Mouse (Mus musculus) stomach, embryonic 15.5 days (tissue): Measurements from ENCODE around the gene Zfhx3. TPM values are rescaled to one million over a fixed set of nuclear protein-coding genes. Genes with fewer than 3 reads are reported as not detected.

Experiments
- ATAC-seq: fragments of 200-750 bp; cut with Nextera tagmentation; 2 replicates; pipeline ENCODE4 v1.8.0; 2017; ENCODE audit warnings: low read depth, moderate number of reproducible peaks, moderate TSS enrichment; ENCODE audit not compliant: insufficient read depth, low FRiP score
- H3K27ac ChIP-seq: fragments of 300-500 bp; sonication (generic); 2 replicates; pipeline ENCODE4 v1.5.1; 2015; ENCODE audit warnings: mild to moderate bottlenecking, inconsistent platforms
- H3K27me3 ChIP-seq: fragments of 300-500 bp; sonication (generic); replicated peaks from 2 replicates; pipeline ENCODE4 v1.6.1; 2015; ENCODE audit warnings: inconsistent platforms
- H3K36me3 ChIP-seq: fragments of 300-500 bp; sonication (generic); 2 replicates; pipeline ENCODE4 v1.6.1; 2015; ENCODE audit warnings: inconsistent platforms
- H3K4me1 ChIP-seq: fragments of 300-500 bp; sonication (generic); 2 replicates; pipeline ENCODE4 v1.6.1; 2015; ENCODE audit warnings: inconsistent platforms
- H3K4me2 ChIP-seq: fragments of 300-500 bp; sonication (generic); 2 replicates; pipeline ENCODE4 v1.6.1; 2015; ENCODE audit warnings: mild to moderate bottlenecking, inconsistent platforms
- H3K4me3 ChIP-seq: fragments of 300-500 bp; sonication (generic); replicated peaks from 2 replicates; pipeline ENCODE4 v1.5.1; 2015; ENCODE audit warnings: inconsistent platforms
- H3K9ac ChIP-seq: fragments of 300-500 bp; sonication (generic); 2 replicates; pipeline ENCODE4 v1.6.1; 2015; ENCODE audit warnings: inconsistent platforms
- H3K9me3 ChIP-seq: fragments of 300-500 bp; sonication (generic); 2 replicates; pipeline ENCODE4 v1.6.1; 2016; ENCODE audit warnings: inconsistent platforms
- WGBS: fragments of 180-500 bp; shearing (Covaris S2); methylation state at CpG from one replicate; pipeline ENCODE4 v1.1.7; 2015; 5-methylcytosine and 5-hydroxymethylcytosine counted together
- polyA plus RNA-seq: library from polyadenylated mRNA; unstranded; fragments of >200 nt; fragmentation: Nextera tagmentation; extraction: Ambion mirVana; gene quantifications from 2 replicates; pipeline ENCODE4 v1.2.1, GENCODE M21; 2015

The Zfhx3 gene
- polyA plus RNA-seq, 1 experiment from 2014 or later: 12.9 TPM

GRCm38 (mm10) chr8:108695938-108696630 is 753.6 kb downstream of the Zfhx3 start:
- H3K27me3 ChIP-seq: peaks cover 26% of the 10 kb centered on the region
- peaks cover 44% of the 10 kb centered on the region for H3K4me1 ChIP-seq
- no peak overlapping the region for H3K27ac ChIP-seq
- no peaks in the 10 kb centered on the region for H3K36me3 ChIP-seq
- H3K4me2 ChIP-seq: peak overlapping the region; percentile 77
- peak overlapping the region; percentile 14; the same call in 1 of the 2 replicates for H3K9ac ChIP-seq
- peak; percentile 45 for ATAC-seq
- peak overlapping the region; percentile 36 for H3K4me3 ChIP-seq
- 2% methylated on average over 31 of the region's 31 CpGs for WGBS
- H3K9me3 ChIP-seq: no peaks in the 10 kb centered on the region

GRCm38 (mm10) chr8:108696631-108697410 is 754.4 kb downstream of the Zfhx3 start:
- Histone ChIP-seq H3K9ac (no peak overlapping the region), H3K27me3 (peaks cover 26% of the 10 kb centered on the region), H3K36me3 (no peaks in the 10 kb centered on the region), H3K9me3 (no peaks in the 10 kb centered on the region), H3K4me2 (peak overlapping the region; percentile 77), H3K4me1 (peaks cover 41% of the 10 kb centered on the region), H3K27ac (no peak overlapping the region), H3K4me3 (peak overlapping the region; percentile 36)
- WGBS: 18% methylated on average over 27 of the region's 27 CpGs
- no peak for ATAC-seq

GRCm38 (mm10) chr8:108697589-108697988 is 755.1 kb downstream of the Zfhx3 start:
- Histone ChIP-seq H3K4me1 (peaks cover 37% of the 10 kb centered on the region), H3K36me3 (no peaks in the 10 kb centered on the region), H3K27me3 (peaks cover 26% of the 10 kb centered on the region), H3K4me3 (no peak overlapping the region), H3K4me2 (no peak overlapping the region), H3K9me3 (no peaks in the 10 kb centered on the region), H3K9ac (no peak overlapping the region), H3K27ac (no peak overlapping the region)
- 18% methylated on average over 13 of the region's 13 CpGs for WGBS
- no peak for ATAC-seq

- Histone ChIP-seq H3K4me1 (peaks cover 37% of the 10 kb centered on the region), H3K36me3 (no peaks in the 10 kb centered on the region), H3K4me3 (no peak overlapping the region), H3K9ac (no peak overlapping the region), H3K9me3 (no peaks in the 10 kb centered on the region), H3K27ac (no peak overlapping the region), H3K27me3 (peaks cover 26% of the 10 kb centered on the region), H3K4me2 (no peak overlapping the region)
- WGBS: 26% methylated on average over 5 of the region's 5 CpGs
- no peak for ATAC-seq
These were observed 755.7 kb downstream of the Zfhx3 start for GRCm38 (mm10) chr8:108698101-108698660.

- Histone ChIP-seq H3K4me2 (peak overlapping the region; percentile 54; the same call in 1 of the 2 replicates), H3K27me3 (peaks cover 26% of the 10 kb centered on the region), H3K9me3 (no peaks in the 10 kb centered on the region), H3K9ac (no peak overlapping the region), H3K4me3 (no peak overlapping the region), H3K4me1 (peaks cover 37% of the 10 kb centered on the region), H3K36me3 (no peaks in the 10 kb centered on the region), H3K27ac (no peak overlapping the region)
- 27% methylated on average over 3 of the region's 3 CpGs for WGBS
- no peak for ATAC-seq
These were observed 756.6 kb downstream of the Zfhx3 start for GRCm38 (mm10) chr8:108699011-108699410.

GRCm38 (mm10) chr8:108699454-108700345 is 757.3 kb downstream of the Zfhx3 start:
- ATAC-seq: no peak
- peaks cover 37% of the 10 kb centered on the region for H3K4me1 ChIP-seq
- peak overlapping the region; percentile 54 for H3K4me2 ChIP-seq
- no peaks in the 10 kb centered on the region for H3K36me3 ChIP-seq
- H3K27me3 ChIP-seq: peaks cover 23% of the 10 kb centered on the region
- no peak overlapping the region for H3K27ac ChIP-seq
- WGBS: 11% methylated on average over 23 of the region's 23 CpGs
- no peaks in the 10 kb centered on the region for H3K9me3 ChIP-seq
- H3K4me3 ChIP-seq: peak overlapping the region; percentile 19
- no peak overlapping the region for H3K9ac ChIP-seq

- no peaks in the 10 kb centered on the region for H3K36me3 ChIP-seq
- no peak overlapping the region for H3K27ac ChIP-seq
- H3K27me3 ChIP-seq: peaks cover 4% of the 10 kb centered on the region
- H3K4me3 ChIP-seq: no peak overlapping the region
- peaks cover 27% of the 10 kb centered on the region for H3K4me1 ChIP-seq
- H3K9ac ChIP-seq: no peak overlapping the region
- WGBS: 37% methylated on average over 7 of the region's 7 CpGs
- peak overlapping the region; percentile 71; the same call in 1 of the 2 replicates for H3K4me2 ChIP-seq
- H3K9me3 ChIP-seq: no peaks in the 10 kb centered on the region
- no peak for ATAC-seq
These were observed 759.1 kb downstream of the Zfhx3 start for GRCm38 (mm10) chr8:108701381-108702175.

- H3K9ac ChIP-seq: no peak overlapping the region
- H3K4me2 ChIP-seq: peak overlapping the region; percentile 71
- no peaks in the 10 kb centered on the region for H3K36me3 ChIP-seq
- no peaks in the 10 kb centered on the region for H3K9me3 ChIP-seq
- ATAC-seq: no peak
- H3K4me1 ChIP-seq: peaks cover 29% of the 10 kb centered on the region
- WGBS: 65% methylated on average over 1 of the region's 1 CpGs
- 0 out of 2 replicates have a peak overlapping the region, but pooled peaks have one; percentile 14 for H3K4me3 ChIP-seq
- H3K27ac ChIP-seq: no peak overlapping the region
- H3K27me3 ChIP-seq: peaks cover 2% of the 10 kb centered on the region; the same call in 1 of the 2 replicates
These were observed 759.8 kb downstream of the Zfhx3 start for GRCm38 (mm10) chr8:108702201-108702600.

- Histone ChIP-seq H3K36me3 (no peaks in the 10 kb centered on the region), H3K9me3 (no peaks in the 10 kb centered on the region), H3K4me3 (peak overlapping the region; percentile 14), H3K27me3 (no peaks in the 10 kb centered on the region), H3K9ac (no peak overlapping the region), H3K4me1 (peaks cover 42% of the 10 kb centered on the region), H3K27ac (0 out of 2 replicates have a peak overlapping the region, but pooled peaks have one; percentile 54), H3K4me2 (peak overlapping the region; percentile 71)
- ATAC-seq: no peak
- WGBS: 50% methylated on average over 2 of the region's 2 CpGs
These were observed 763.3 kb downstream of the Zfhx3 start for GRCm38 (mm10) chr8:108705751-108706150.

- WGBS: 23% methylated on average over 3 of the region's 3 CpGs
- no peak for ATAC-seq
- peaks cover 47% of the 10 kb centered on the region for H3K4me1 ChIP-seq
- H3K27me3 ChIP-seq: no peaks in the 10 kb centered on the region
- peak overlapping the region; percentile 54 for H3K27ac ChIP-seq
- peak overlapping the region; percentile 14; the same call in 1 of the 2 replicates for H3K4me3 ChIP-seq
- no peak overlapping the region for H3K9ac ChIP-seq
- no peaks in the 10 kb centered on the region for H3K9me3 ChIP-seq
- H3K4me2 ChIP-seq: peak overlapping the region; percentile 71
- no peaks in the 10 kb centered on the region for H3K36me3 ChIP-seq
These were observed 764.0 kb downstream of the Zfhx3 start for GRCm38 (mm10) chr8:108706491-108706847.
